Mouse (Mus musculus): Measurements from ENCODE around the gene Olfr372.

Olfr372 gene

GRCm38 (mm10) chr8:72099377-72100103, 58.5 kb downstream of the Olfr372 start:
- DNase-seq (ENCODE audit: low spot score in 2 of 2), result peak in 1 of 2 experiments; percentile 20

- DNase-seq (ENCODE audit: low spot score in 2 of 2), result no peak
Observed at GRCm38 (mm10) chr8:72105165-72105564, 64.1 kb downstream of the Olfr372 start.

- DNase-seq (ENCODE audit: low spot score in 2 of 2), result no peak
Observed at GRCm38 (mm10) chr8:72106740-72107139, 65.7 kb downstream of the Olfr372 start, which contains the start of gene Olfr374. TSS of gene Olfr374 (plus strand) at chr8:72107040.

Data from thymus, postnatal 10 days (tissue).